Mouse (Mus musculus) layer of hippocampus, postnatal 25 days (tissue): ENCODE results near the gene Cbll1. TPM values are rescaled to one million over a fixed set of nuclear protein-coding genes. Genes with fewer than 3 reads are reported as not detected.

Experiments used
- DNase-seq, 2 experiments: peaks; one replicate each; pipeline ENCODE4 v3.0.0; 2022; ENCODE audit warnings: mixed read lengths in 2 of 2, low spot score in 1 of 2; ENCODE audit errors: extremely low spot score in 1 of 2
- total RNA-seq, 2 experiments: library from RNA; stranded (reverse); gene quantifications; 2 replicates each; pipeline ENCODE4 v1.2.3; 2021

Cbll1 gene
- 10 to 100 TPM; 21.1 to 22.2 TPM for total RNA-seq

DNA sequence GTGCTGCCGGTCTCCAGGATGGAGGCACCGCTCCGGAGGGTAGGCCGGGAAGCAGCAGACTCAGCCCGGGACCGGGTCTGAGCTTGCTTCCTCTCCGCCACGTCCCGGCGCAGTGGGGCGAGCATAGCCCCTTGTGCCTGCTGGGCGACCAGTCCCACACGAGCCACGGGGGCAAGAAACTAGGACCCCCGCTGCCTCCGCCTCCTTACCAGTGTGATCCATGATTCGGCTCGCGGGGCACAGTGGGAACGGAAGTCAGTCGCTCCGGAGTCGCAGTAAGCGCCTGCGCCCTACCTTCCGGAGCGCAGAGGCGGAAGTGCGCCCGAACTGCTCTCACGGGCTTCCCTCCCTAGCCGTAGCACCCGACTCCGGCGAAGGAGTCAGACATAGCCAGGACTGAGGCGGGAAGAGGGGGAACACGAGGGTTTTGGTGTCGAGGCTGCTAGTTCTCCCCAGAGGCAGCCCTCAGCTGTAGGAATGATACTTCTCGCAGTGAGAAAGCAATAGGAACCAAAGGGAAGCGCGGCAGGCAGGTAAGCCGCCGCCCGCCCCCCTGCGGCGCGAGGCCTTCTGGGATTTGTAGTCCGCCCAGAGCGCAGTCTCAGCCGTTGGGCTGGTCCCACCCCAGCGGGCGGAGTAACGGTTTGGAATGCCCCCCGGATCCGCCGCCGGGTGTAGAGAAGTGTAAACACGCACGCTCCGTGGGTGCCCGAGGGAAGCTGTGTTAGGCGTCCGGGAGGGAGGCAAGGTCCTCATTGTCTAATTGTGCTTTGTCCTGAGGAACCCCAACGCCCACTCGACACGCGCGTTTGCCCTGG is at the start of gene Cbll1:
Gene Cbll1 (minus strand): TSS at position 303 of the 818 bp plus-strand sequence.
- peak; percentile 91 to 95 for DNase-seq

DNA sequence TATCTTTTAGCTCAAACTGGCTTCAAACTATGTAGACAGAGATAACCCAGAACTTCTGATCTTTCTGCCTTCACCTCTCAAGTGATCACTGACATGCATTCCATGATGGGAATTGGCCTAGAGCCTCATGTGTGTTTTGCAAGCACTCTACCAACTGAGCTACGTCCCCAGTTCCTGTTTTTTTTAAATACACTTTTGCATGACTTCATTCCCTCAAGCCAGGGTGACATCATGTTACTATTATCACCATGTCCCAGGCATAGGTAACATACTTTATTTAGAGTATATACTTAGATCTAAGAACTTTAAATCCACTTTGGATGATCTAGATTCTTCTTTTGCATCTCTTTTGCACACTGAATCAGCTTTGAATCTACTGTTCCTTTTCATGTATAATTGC is 46.6 kb upstream of the Cbll1 start:
- no peak for DNase-seq

DNA sequence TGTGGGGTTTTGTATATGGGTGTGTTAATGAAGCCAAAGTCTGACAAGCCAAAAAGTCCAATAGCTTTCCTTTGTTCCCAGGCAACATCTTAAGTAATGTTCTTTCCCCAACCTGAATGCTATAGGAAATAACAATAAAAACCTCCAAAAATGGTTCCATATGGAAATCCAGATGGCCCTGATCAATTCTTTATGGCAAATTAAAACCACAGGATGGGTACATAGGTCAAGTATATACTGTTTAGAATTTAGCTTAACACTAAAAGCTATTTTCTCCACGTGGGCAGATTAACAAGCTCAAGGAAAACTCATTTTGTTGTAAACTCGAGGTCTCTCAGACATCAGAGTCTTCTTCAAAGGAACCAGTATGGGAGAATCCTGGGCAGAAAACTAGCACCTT is 45.8 kb upstream of the Cbll1 start:
- DNase-seq, result no peak

DNA sequence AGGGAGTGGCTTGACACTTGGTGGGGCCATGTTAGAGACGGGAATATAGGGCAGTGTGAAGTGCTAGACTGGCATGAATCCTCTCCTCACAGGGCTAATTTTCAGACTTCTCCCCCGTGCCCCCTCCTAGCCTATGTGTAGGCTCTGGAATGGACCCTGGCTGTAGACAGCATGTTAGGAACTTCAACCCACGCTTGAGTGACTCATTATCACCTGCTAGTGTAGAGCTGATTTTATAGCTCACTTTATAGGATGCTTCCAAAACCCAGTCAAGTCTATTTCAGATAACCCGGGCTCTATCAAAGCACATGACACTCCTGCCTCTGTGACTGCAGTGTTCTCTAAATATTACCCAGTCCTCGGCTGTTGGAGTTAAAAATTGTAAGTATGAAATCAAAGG is 42.1 kb upstream of the Cbll1 start:
- DNase-seq, result no peak

DNA sequence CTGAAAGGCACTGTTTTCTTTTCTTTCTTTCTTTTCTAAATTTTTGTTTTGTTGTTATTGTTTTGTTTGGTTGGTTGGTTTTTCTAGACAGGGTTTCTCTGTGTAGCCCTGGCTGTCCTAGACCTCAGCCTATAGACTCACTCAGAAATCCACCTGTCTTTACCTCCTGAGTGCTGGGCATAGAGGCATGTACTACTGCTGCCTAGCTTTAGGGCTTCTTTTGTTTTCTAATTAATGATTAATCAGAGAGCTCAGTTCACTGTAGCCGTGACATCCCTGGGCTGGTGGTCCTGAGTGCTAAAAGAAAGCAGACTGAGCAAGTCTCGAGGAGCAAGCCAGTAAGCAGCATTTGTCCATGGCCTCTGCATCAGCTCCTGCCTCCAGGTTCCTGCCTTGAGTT is 40.4 kb upstream of the Cbll1 start:
- no peak for DNase-seq

DNA sequence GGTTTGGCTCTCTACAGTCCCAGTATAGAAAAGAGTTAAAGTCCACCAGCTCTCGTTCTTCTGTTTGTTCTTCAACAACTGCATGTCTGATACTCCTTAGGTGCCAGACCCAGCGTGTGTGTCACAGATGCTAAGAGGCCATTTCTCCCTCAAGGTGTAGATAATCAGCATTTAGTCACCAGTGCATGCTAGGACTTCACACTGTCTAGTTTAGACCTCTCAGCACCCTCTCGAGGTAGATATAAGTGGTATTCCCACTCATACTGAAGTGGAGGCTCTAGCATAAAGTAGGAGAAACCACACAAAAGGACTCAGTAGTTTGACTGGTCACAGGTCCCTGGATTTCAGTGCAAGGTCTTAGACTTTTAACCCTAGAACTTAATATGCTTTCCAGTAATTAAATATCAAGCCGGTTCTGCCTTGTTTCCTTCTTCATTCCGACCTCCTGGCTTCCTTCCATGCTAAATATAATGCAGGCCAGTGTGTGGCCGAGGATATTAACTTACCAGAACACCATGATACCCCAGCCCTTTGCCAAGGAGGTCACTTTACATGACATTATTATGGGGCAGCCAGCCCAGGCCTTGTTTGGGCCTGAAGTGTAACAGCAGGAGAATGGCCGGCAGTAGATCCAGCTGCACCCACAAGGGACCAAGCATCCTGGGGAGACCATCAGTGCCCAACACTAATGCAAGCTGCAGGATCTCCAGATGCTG is 38.3 kb upstream of the Cbll1 start:
- DNase-seq, result no peak

DNA sequence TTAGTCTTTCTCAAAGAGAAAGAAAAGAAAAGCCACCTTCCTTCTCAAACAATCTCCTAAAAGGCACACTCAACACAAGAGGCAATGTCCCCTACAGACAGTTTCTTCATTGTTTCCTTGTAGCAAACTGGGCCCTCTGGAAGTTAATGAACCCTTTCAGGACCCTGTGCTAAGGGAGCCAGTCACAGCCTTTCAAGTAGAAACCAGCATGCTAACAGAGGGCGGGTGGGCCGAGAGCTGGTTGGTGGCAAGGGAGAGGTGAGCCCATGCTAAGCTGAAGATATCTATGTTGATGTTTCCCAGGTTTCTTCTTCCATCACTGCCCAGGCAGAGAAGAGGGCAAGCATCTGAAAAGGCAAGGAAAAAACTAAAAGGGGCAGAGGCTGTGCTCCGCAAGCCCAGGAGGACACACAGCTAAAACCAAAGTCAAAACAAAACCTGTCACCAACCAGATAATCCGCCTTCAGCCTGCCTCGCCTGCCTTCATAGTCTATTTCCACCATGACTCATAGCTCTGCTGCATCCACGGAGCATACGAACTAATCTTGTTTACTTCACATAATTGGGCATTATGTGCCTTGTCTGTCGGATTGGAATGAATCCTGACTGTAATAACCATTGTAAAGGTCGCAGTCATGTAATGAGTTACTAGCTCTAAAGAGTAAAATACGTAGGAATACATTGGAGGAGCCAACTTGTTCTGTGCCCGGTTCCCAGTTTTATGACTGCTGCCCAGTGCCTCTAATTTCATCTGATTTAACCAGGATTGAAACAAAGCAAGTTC is 34.8 kb upstream of the Cbll1 start:
- DNase-seq, result no peak

DNA sequence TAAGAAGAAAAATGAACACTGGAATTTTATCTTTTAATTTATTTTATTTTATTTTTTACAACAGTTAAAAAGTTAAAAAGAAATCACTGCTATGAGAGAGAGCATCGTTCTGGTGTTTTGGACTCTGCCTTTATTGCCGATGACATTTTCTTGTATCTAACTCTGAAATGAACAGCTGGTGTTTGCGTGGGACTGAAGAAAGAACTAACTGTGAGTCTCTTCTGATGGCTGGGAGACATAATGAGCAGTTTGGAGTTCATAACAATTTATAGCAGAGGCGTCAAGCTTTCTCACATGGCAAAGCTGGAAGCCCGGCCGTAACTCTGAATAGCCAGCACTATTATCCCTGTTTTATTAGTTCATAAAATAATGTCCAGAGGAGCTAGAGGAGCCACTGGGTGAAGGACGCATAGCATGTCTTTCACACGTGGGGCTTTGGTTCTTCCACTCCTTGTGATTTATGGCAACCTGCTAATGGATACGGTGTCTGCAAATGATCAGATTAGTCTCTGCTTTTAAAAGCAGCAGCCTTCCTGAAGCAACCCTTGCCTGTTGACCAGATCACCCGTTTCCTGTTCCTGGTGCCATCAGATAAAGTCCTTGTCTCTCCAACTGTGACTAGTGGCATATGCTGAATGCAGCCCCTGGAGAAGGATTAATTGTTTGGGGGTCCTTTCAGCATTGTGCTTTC is 33.9 kb upstream of the Cbll1 start:
- no peak for DNase-seq

DNA sequence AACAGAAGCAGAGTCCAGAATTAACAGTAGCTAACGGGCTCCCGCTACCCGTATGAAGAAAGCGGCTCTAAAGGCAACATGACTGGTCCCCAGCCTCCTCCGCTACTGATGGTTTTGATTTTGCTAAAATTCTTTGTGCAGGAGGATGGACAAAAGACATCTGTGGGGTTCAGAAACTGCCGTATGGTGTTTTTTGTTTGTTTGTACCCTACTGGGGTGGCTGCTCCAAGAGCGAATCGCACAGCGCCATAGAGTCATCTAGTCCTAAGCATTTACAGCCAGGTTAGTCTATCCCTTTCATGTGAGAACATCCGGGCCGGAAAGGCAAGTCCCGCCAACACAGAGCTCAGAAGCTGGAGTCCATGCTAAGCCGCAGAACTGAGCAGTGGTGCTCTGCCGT is 32.6 kb upstream of the Cbll1 start:
- no peak for DNase-seq

DNA sequence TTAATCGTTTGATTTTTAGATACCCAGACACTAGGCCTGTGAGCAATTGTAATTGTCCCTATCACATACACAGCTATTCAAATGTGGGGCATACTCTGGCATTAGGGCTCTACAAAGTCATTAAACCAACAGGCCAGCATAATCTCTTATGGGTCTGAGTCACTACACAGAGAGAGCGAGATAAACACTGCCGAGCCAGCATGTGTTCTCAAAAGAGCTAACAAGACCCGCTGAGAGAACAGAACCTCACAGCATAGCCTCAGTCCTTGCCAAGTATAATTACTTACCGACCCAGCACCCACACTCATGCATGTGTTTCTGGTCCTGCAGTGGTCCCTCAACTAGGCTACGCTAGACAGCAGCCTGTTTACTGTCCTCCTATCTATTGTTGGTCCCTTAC is 28.0 kb upstream of the Cbll1 start:
- DNase-seq, result no peak

DNA sequence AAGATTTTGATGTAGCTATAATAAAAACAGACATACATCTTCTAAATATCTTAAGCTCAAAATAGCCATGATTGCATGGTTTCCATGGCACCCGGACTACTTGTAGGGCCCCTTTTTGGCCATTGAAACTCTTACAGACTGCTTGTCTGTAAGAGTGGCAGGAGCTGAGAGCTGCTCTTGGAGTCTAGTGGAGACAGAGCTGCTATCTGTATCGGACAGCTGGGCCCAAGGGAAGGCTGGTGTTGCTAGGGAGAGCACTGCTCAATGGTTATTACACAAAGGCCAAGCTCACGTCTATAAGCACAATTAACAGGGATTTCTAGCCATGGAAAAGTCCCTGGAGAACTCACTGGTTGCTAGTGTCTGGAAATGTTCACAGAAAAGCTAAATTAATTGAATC is 22.0 kb upstream of the Cbll1 start:
- DNase-seq, result no peak

DNA sequence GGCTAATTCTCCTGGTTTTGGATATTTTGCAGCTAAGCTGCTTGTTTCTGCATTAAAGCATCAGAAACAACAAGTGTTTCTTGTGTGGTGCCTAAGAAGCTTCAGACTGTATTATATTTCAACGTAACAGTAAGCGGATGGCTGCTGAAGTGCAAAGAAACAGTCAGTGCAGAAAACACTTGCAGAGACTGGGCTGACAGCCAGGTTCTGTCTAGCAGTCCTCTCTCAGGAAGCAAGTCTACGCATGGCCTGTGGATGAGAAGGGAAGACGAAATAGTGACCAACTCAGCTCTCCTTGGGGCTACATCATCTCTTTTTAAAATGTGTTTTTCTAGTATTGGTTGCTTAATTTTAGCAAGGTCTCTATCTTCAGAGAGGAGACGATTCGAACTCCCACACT is 20.7 kb upstream of the Cbll1 start:
- no peak for DNase-seq

DNA sequence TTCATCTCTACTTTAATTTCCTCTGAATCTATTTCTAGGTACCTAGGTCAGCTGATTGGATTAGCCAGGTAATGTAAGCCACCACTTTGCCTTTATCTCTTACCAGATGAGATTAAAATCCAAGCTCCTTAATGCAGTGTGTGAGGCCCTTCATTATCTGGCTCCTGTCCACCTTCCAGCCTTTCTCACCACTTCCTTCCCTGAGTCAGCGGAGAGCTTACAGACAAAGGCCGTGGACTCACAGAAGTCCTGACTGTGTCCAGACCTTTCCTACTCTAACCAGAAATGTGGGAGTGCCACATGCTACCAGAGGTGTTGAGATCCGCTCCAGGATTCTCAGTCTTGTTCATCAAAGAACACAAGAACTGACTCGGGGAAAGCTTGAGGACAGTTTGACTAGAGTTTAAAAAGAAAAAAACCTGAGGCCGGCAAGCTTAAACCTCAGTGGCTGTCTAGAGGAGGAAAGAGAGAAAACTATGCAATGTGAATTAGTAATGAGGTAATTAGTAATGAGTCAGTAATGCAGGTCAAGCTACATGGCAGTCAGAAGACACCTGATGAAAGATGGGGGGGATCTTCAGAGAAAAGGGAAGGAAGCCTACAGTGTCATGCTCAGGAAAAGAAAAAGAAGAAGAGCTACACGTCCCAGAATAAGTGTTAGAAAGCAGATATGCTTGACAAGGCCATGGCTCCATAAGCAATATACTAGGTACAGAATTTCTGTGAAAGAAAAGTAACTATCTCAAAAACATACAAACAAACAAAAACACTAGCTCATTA is 14.5 kb upstream of the Cbll1 start:
- DNase-seq, result no peak

DNA sequence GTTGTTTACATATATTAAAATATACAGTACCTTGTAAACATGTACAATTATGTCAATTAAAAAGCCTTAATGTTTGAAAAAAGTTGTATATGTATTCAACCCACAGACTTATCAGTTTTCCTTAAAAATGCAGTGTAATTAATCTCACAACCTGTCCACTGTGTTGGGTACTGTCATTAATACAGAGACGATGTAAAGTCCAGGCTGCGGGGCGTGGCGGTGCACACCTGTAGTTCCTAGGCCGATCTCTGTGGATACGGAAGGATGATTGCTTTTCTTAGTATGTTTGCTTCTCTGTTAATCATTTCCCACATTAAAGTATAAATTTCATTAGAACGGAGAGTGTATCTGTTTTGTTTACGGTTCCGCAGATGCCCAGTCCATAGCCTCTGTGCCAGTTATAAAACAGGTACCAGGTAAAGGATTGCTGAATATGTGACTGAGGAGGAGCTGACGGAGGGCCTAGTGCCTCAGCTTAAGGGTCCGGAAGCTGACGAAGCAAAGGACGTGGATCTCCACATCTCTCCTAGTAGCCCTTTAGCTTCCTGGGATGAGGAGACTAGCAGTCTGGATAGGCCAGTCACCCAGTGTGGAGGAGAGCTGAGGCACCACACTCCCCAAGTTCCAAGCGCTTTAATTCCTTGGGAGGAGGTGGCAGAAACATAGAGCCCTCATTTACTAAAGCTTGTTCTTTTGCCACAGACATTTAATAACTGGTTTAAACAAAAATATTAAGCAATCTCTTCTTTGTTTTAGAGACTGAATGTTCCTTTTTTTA is 13.4 kb upstream of the Cbll1 start:
- DNase-seq, result no peak

DNA sequence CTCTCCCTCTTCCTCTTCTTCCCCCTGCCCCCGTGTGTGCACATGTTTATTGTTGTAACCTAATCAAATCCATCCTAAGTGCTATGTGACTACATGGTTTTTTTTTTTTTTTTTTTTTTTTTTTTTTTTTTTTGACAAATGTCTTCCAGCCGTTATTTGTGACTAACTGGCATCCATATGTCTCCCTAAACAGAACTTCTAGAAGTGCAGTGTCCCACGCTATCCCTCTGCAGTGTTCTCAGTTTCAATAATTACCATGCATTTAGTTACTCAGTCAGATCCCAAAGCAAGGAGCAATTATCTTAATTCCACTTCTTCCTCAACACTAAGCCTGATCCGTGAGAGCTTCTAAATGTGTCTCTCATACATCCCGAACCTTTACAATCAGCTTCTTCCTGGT is 11.8 kb upstream of the Cbll1 start:
- DNase-seq, result no peak

DNA sequence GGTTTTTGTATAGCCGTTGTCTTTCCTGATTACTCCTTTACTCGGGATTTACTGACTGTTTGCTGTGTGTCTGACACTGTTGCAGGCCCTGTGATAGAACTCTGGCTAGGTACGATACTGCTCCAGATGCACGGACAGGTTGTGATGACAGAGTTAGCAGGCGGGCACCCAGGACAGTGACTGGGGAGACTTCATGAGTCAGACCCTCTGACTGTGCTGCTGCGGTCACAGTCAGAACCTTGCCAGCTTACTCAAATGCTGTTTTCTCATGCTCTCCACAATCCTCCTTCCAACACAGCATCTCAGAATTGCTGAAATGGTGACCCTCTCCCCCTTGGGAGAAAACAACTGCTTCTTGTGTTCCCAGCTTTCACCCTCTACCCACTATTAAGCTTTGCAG is 9.1 kb upstream of the Cbll1 start:
- DNase-seq, result no peak

DNA sequence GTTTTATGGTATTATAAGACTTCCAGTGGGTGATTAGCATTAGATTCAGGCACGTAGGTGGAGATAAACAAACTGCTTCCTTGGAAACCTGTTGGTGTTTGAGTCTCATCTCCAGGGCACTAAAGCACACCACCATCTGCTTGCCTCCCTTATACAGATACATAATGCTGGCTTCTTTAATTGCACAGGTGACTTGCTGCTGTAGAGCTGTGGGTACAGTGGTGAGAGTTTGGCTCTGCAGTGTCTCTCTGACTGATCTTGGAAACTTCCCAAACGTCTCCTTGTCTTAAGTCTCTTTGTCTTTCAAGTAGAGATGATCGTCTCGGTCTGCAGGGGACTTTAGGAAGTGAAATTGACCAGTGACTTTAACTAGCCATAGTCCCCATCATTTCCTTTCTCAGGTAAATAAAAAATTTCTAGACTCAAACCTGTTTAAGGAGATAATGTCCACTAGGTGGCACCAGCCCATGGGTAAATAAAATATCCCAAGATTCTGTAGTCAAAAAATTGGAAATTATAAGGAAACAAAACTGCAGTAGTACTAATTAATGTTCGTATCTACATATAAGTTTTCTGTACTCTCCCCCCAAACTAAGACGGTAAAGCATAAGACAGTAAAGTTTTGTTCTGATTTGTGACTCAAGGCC is 8.4 kb upstream of the Cbll1 start:
- no peak for DNase-seq

DNA sequence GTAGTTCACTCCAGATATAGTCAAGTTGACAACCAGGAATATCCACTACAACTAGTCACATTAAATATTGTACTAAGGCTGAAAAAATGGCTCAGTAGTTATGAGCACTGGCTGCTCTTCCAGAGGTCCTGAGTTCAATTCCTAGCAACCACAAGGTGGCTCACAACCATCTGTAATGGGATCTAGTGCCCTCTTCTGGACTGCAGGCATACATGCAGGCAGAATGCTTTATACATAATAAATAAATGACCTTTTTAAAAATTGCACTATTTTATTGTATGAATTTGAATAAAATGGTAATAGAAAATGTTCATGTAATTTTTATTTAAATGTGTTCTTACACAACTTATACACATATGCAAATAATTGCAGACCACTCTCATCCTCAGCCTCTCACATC is 3.8 kb upstream of the Cbll1 start:
- DNase-seq, result no peak

DNA sequence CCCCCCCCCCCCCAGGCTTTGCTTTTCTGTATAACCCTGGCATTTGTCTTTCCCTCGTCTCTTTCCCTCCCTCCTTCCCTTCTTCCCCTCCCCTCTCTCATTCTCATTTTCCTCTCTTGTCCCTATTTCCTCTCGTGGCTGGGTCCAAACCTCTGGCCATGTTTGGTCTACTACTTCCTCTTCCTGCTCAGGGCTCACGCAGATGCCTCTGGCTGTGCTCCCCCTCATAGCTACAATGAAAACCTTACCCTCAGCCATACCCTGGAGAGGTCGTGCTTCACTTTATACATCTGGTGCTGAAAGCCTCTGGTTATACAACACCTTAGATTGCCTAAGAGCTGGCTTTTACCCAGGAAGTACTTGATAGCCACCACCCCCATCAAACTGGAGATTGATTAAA is 1.9 kb upstream of the Cbll1 start:
- no peak for DNase-seq
